Mouse (Mus musculus) left cerebral cortex, postnatal 10 days (tissue): Measurements from ENCODE around the gene Rnf17. TPM values are rescaled to one million over a fixed set of nuclear protein-coding genes. Genes with fewer than 3 reads are reported as not detected.

Experiments used
- total RNA-seq, 2 experiments: library from RNA; stranded (reverse); gene quantifications; 2 replicates each; pipeline ENCODE4 v1.2.3; 2021

Gene Rnf17
- total RNA-seq, 2 experiments from 2014 or later = 1.4 to 1.6 TPM

Other genes with a start within 250 kb of the Rnf17 start
- gene Gzmg, start 243.0 kb upstream of the Rnf17 start, total RNA-seq = not detected
- not detected for gene Gzmn, start 228.0 kb upstream of the Rnf17 start, total RNA-seq
- not detected for gene Gzmf, start 191.2 kb upstream of the Rnf17 start, total RNA-seq
- not detected for gene Gzmc, start 167.9 kb upstream of the Rnf17 start, total RNA-seq
- not detected for gene Gzmb, start 140.3 kb upstream of the Rnf17 start, total RNA-seq
- gene Atp12a, start 37.5 kb upstream of the Rnf17 start, total RNA-seq = under 1 TPM; 0.21 to 0.39 TPM
- 1 to 10 TPM; 3.9 to 4.5 TPM for gene Cenpj, start 172.8 kb downstream of the Rnf17 start, total RNA-seq
- gene Parp4, start 173.0 kb downstream of the Rnf17 start, total RNA-seq = 1 to 10 TPM; 1.8 to 3.6 TPM